Mouse (Mus musculus) neural tube, embryonic 14.5 days (tissue): ENCODE measurements at regions not wholly inside any gene's neighbourhood (a gene's known extent, or its start where the extent isn't known, plus 50 kb on each side); places are given as distances from the start of the nearest gene placed in this dataset.
"Not testable (repeated sequence)": the region's sequence is repeated elsewhere in the genome, so short reads cannot be mapped to it uniquely, and the experiment has no call there.

Source experiments
- ATAC-seq: fragments of 200-750 bp; cut with Nextera tagmentation; 2 replicates; pipeline ENCODE4 v1.8.0; 2017; ENCODE audit warnings: low read depth, mild to moderate bottlenecking, moderate TSS enrichment, moderate library complexity
- H3K27ac ChIP-seq: fragments of 300-500 bp; sonication (generic); 2 replicates; pipeline ENCODE4 v1.5.1; 2014; ENCODE audit warnings: low read depth, mild to moderate bottlenecking, control low read depth, low read length, moderate library complexity, mixed read lengths
- H3K27me3 ChIP-seq: fragments of 300-500 bp; sonication (generic); 2 replicates; pipeline ENCODE4 v1.6.1; 2014; ENCODE audit warnings: low read length; ENCODE audit not compliant: control insufficient read depth, insufficient read depth
- H3K36me3 ChIP-seq: fragments of 300-500 bp; sonication (generic); 2 replicates; pipeline ENCODE4 v1.6.1; 2014; ENCODE audit warnings: low read length, mixed read lengths; ENCODE audit not compliant: control insufficient read depth, insufficient read depth
- H3K4me1 ChIP-seq: fragments of 300-500 bp; sonication (generic); 2 replicates; pipeline ENCODE4 v1.6.1; 2014; ENCODE audit warnings: low read length; ENCODE audit not compliant: control insufficient read depth, insufficient read depth
- H3K4me2 ChIP-seq: fragments of 300-500 bp; sonication (generic); 2 replicates; pipeline ENCODE4 v1.6.1; 2014; ENCODE audit warnings: mild to moderate bottlenecking, low read depth, low read length, control low read depth
- H3K4me3 ChIP-seq: fragments of 300-500 bp; sonication (generic); 2 replicates; pipeline ENCODE4 v1.5.1; 2014; ENCODE audit warnings: low read depth, low read length, control low read depth, mixed read lengths
- H3K9ac ChIP-seq: fragments of 300-500 bp; sonication (generic); replicated peaks from 2 replicates; pipeline ENCODE4 v1.6.1; 2014; ENCODE audit warnings: low read depth, mild to moderate bottlenecking, control low read depth, low read length, mixed read lengths
- H3K9me3 ChIP-seq: fragments of 300-500 bp; sonication (generic); 2 replicates; pipeline ENCODE4 v1.6.1; 2016; ENCODE audit warnings: low read length; ENCODE audit not compliant: control insufficient read depth
- WGBS: fragments of 180-500 bp; shearing (Covaris S2); extraction: QIAGEN DNeasy Blood & Tissue Kit; methylation state at CpG from one replicate; pipeline ENCODE4 v1.1.7; 2014; 5-methylcytosine and 5-hydroxymethylcytosine counted together

DNA sequence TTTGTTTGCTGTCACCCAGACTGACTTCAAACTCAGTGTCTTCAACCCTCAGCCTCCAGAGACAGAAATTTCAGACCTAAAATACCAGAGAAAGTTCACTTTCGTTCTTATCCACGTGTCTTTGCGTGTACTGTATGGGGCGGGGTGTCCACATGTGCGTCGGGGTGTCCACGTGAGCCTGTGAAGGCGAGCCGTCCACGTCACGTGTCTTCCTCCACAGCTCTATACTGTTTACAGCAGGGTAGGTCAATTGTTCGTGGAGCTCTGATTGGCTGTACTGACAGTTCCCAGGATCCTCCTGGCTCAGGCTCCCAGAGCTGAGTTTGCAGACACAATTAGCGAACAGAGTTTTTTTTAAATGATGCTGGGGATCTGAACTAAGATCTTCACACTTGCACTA is 481.1 kb upstream of the Slc35b3 start:
- Histone ChIP-seq H3K4me2 (no peak overlapping the region), H3K9me3 (no peaks in the 10 kb centered on the region), H3K27me3 (no peaks in the 10 kb centered on the region), H3K4me1 (no peaks in the 10 kb centered on the region), H3K27ac (no peak overlapping the region), H3K36me3 (no peaks in the 10 kb centered on the region), H3K4me3 (no peak overlapping the region), H3K9ac (no peak overlapping the region)
- ATAC-seq = no peak
- WGBS = 92% methylated on average over 13 of the region's 13 CpGs

DNA sequence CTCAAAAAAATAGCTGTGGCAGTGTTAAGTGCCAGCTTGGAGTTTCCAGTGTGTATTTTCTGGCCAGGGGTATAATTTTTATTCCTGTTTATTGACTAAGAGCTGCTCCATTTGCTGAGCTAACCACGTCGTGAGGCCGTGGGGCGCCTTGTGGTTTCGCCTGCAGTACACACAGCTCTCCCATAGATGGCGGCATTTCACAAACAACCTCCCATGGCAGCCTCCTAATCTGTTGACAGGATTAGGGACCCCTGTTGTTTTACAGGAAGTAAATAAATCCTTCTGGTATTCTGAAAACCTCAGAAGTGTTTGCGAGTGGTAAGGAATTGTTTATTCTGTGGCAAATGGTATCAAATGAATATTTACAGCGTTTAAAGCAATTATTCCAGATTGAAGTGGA is 480.2 kb upstream of the Slc35b3 start:
- Histone ChIP-seq H3K9ac (no peak overlapping the region), H3K4me2 (no peak overlapping the region), H3K9me3 (no peaks in the 10 kb centered on the region), H3K4me1 (no peaks in the 10 kb centered on the region), H3K4me3 (no peak overlapping the region), H3K36me3 (no peaks in the 10 kb centered on the region), H3K27me3 (no peaks in the 10 kb centered on the region), H3K27ac (no peak overlapping the region)
- 21% methylated on average over 8 of the region's 8 CpGs for WGBS
- peak; percentile 74 for ATAC-seq

DNA sequence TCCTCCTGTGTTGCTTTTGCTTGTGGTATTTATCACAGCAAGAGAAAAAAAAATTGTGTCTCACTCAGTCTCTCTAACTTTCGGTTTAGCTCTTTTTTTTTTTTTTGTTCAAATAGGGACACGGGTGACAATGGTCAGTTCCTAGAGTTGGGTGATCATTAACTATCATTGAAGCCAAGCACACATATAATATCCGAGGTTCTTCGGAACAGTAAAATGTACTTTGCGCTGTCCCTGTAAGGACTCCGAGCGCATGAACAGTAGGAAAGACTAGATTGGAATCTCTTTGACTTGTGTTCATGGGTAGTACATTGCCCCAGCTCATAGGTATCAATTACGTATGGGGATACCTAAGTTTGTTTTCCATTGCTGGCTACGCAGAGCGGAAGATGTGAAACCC is 479.7 kb upstream of the Slc35b3 start:
- no peaks in the 10 kb centered on the region for H3K9me3 ChIP-seq
- no peaks in the 10 kb centered on the region for H3K36me3 ChIP-seq
- ATAC-seq = no peak
- H3K4me2 ChIP-seq = no peak overlapping the region
- WGBS = 96% methylated on average over 10 of the region's 10 CpGs
- no peaks in the 10 kb centered on the region for H3K27me3 ChIP-seq
- no peaks in the 10 kb centered on the region for H3K4me1 ChIP-seq
- no peak overlapping the region for H3K9ac ChIP-seq
- H3K27ac ChIP-seq = no peak overlapping the region
- H3K4me3 ChIP-seq = no peak overlapping the region

DNA sequence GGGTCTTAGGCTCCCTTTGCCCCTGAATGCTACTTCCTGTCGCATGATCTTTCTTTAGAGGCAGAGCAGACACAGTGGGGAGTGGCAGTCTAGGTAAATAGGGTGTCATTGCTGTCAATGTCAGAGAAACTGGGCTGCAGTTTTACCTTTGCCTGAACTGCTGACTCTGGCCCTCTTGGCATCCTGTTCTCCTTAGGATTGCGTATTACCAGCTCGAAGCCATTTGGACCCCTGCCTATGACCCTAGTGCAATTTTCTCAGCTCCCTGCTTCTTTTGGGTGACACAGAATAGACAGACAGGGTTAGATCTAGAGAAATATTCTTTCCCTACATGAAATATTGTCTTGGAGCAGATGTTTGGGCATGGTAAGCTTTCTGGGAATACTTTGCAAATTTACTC is 467.3 kb upstream of the Slc35b3 start:
- 78% methylated on average over 3 of the region's 3 CpGs for WGBS
- no peak overlapping the region for H3K9ac ChIP-seq
- no peaks in the 10 kb centered on the region for H3K36me3 ChIP-seq
- no peak overlapping the region for H3K27ac ChIP-seq
- H3K4me3 ChIP-seq = no peak overlapping the region
- no peaks in the 10 kb centered on the region for H3K9me3 ChIP-seq
- no peaks in the 10 kb centered on the region for H3K4me1 ChIP-seq
- no peak overlapping the region for H3K4me2 ChIP-seq
- ATAC-seq = no peak
- H3K27me3 ChIP-seq = no peaks in the 10 kb centered on the region

DNA sequence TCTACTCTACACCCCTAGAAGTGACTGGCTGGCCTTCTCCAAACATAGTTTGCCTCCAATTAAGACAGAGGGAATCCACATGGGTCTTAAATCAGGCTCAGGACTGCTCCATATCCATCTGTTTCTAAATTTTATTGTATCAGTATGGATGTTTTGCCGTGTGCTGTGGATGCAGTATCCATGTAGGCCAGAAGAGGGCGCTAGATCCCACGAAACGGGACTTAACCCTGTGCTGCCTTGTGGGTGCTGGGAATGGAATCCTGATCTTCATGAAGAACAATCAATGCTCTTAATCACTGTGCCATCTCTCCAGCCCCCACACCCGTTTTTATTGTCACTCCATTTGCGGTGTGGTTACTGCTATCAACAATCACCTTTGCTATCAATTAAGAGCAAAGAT is 465.3 kb upstream of the Slc35b3 start:
- ATAC-seq = no peak
- no peaks in the 10 kb centered on the region for H3K9me3 ChIP-seq
- H3K4me1 ChIP-seq = no peaks in the 10 kb centered on the region
- no peak overlapping the region for H3K27ac ChIP-seq
- whole genome bisulfite sequencing = 67% methylated on average over 6 of the region's 6 CpGs
- no peak overlapping the region for H3K4me2 ChIP-seq
- H3K27me3 ChIP-seq = no peaks in the 10 kb centered on the region
- no peak overlapping the region for H3K4me3 ChIP-seq
- no peak overlapping the region for H3K9ac ChIP-seq
- H3K36me3 ChIP-seq = no peaks in the 10 kb centered on the region

DNA sequence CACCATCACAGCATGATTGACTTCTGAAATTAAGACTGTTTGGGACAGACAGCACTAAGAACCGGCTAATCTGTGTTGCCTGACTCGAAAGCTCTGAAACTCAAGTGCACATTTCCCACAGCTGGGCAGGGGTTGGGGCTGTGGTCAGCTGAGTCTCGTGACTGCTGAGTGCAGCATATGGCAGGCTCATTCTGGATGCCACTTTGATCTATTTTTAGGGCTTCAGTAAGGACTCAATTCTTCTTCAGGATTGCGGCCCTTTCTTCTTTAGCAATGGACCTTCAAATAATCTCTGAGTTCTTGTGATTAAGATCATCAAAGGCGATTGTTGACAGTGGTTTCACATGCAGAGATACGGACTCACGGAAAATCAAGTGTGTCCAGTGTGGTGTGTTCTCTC is 457.5 kb upstream of the Slc35b3 start:
- H3K36me3 ChIP-seq = no peaks in the 10 kb centered on the region
- no peaks in the 10 kb centered on the region for H3K27me3 ChIP-seq
- no peak overlapping the region for H3K4me3 ChIP-seq
- H3K4me2 ChIP-seq = no peak overlapping the region
- H3K9me3 ChIP-seq = no peaks in the 10 kb centered on the region
- H3K27ac ChIP-seq = no peak overlapping the region
- 46% methylated on average over 7 of the region's 7 CpGs for WGBS
- ATAC-seq = no peak
- H3K9ac ChIP-seq = no peak overlapping the region
- no peaks in the 10 kb centered on the region for H3K4me1 ChIP-seq

DNA sequence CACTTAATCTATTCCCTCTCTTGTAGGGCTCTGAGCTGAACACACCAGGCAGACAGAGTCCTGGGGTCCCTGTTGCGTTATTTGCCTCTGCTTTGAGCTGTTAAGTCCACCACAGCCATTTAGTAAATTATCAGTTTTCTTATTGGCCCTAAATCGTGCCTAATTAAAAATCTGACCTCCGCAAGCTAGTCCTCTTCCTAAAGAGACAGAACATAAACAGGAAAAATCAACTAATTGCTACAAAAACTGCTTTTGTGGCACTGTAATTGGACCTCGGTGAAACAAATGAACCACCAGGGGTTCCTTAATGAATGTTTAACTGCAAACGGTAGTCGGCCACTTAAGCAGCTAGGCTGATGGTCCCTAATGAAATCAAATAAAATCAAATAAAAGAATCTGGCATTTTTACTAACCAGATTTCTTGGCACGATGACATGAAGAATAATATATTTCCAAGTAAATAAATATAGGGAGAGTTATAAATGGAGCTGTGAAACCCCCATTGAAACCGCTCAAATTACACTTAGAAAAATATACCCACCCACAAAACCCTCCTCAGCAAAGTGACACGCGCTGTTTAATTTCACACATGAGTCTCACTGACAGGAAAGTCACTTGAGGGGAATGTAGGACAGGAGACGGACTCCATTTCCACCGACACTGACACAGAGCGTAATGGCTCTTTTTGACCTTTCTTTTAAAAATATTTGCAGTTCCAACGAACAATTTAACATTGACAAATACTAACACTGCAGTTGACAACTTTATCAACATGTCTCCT is 451.0 kb upstream of the Slc35b3 start:
- Histone ChIP-seq H3K27ac (no peak overlapping the region), H3K4me3 (no peak overlapping the region), H3K36me3 (no peaks in the 10 kb centered on the region), H3K27me3 (no peaks in the 10 kb centered on the region), H3K4me2 (no peak overlapping the region), H3K9ac (no peak overlapping the region), H3K4me1 (no peaks in the 10 kb centered on the region), H3K9me3 (no peaks in the 10 kb centered on the region)
- WGBS = 44% methylated on average over 14 of the region's 14 CpGs
- ATAC-seq = no peak

DNA sequence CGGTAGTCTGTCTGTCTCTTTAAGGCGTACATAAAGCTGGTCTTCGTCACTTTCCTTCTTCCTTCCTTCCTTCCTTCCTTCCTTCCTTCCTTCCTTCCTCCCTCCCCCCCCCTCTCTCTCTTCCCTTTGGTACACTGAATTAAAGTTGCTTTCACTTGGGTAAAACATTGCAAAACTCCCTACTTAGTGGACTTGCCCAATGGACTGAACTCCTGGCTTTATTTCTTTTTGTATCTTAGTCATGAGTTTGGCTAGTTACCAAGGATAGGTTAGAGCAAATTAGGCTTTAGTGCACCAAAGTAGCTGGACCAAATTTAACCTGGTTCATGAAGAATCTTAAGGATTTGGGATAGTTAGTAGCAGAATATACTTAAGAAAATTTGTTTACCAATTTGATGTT is 431.9 kb upstream of the Slc35b3 start:
- ATAC-seq = no peak

DNA sequence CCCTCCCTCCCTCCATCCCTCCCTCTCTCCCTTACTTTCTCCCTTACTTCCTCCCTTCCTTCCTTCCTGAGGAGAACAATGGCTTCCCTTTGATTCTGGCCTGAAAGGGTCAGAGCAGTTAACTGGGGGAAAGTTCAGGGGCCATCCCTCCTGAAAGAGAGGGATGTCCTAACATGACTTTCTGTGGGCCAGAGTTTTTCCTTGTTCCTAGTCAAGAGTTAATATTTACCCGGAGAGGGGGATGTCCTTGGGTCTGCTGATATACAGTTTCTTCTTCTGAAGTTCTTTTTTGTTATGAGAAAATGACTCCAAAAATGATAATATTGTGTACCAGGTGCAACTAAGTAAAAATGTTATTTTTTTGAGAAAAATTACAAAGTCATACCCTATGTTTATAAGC is 431.5 kb upstream of the Slc35b3 start:
- not testable (repeated sequence) for H3K9me3 ChIP-seq, H3K27me3 ChIP-seq, H3K4me2 ChIP-seq, H3K4me1 ChIP-seq, H3K4me3 ChIP-seq, H3K27ac ChIP-seq, H3K9ac ChIP-seq, ATAC-seq, H3K36me3 ChIP-seq
- 79% methylated on average over 1 of the region's 1 CpGs for WGBS

More for the DNA sequence above, 431.9 kb upstream of the Slc35b3 start:
- Histone ChIP-seq H3K9me3 (no peaks in the 10 kb centered on the region), H3K4me2 (no peak overlapping the region), H3K9ac (no peak overlapping the region), H3K4me3 (no peak overlapping the region), H3K4me1 (no peaks in the 10 kb centered on the region), H3K27me3 (no peaks in the 10 kb centered on the region), H3K27ac (no peak overlapping the region), H3K36me3 (no peaks in the 10 kb centered on the region)
- 88% methylated on average over 3 of the region's 3 CpGs for WGBS
